Mouse (Mus musculus): ENCODE data around the gene Caprin1. TPM values are rescaled to one million over a fixed set of nuclear protein-coding genes. Genes with fewer than 3 reads are reported as not detected.

The Caprin1 gene
- total and polyA plus RNA-seq, 3 experiments = 56.1 to 204 (median 190) TPM

GRCm38 (mm10) chr2:103747891-103748290 is 49.6 kb downstream of the Caprin1 start:
- no peaks in the 10 kb centered on the region for H3K36me3 ChIP-seq (ENCODE audit: control insufficient read depth, insufficient read depth, low read length)
- TF ChIP-seq EP300 (IDR thresholded peaks at IDR 0.05; ENCODE audit: insufficient read depth, low read depth, low read length) = no peak
- TF ChIP-seq POLR2A (IDR thresholded peaks at IDR 0.05; ENCODE audit: insufficient read depth, low read depth, low read length) = no peak
- TF ChIP-seq CTCF (IDR thresholded peaks at IDR 0.05) = no peak
- H3K79me2 ChIP-seq (replicated peaks; ENCODE audit: control insufficient read depth, insufficient read depth, low read length) = no peaks in the 10 kb centered on the region
- H3K9ac ChIP-seq (ENCODE audit: low read depth, low read length) = no peak overlapping the region
- H3K27ac ChIP-seq = no peak overlapping the region
- no peaks in the 10 kb centered on the region for H3K27me3 ChIP-seq (ENCODE audit: control insufficient read depth, insufficient read depth, low read length)
- no peak for DNase-seq
- intact Hi-C loops (cut with DNase I) = loop anchor here (10.0 kb wide), 1 partner anchor 293 kb away; no protein-coding TSS in a partner anchor
- no peaks in the 10 kb centered on the region for H3K4me1 ChIP-seq (ENCODE audit: control insufficient read depth, insufficient read depth, low read length)
- WGBS = 90% methylated on average over 9 of the region's 9 CpGs
- no peak overlapping the region for H3K4me3 ChIP-seq

DNA sequence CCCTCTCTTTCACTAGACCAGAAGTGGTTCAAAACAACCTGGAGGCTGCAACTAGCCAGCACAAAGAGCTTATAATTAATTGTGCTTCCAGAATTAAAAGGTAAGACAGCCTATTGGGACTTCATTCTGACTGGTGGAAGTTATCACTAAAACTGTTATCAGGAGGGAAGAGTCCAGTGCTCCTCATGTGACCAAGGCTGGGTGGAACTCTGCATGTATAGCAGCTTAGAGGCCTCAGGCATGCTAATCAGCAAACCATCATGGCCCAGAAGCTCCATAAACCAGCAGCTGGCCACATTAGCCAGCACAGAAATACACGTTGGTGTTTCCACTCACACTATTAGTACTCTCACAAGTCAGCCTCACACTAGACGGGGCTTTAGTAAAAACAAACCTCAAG is 50.7 kb downstream of the Caprin1 start:
- TF ChIP-seq CTCF (IDR thresholded peaks at IDR 0.05) (no peak), EP300 (IDR thresholded peaks at IDR 0.05; ENCODE audit: insufficient read depth, low read depth, low read length) (no peak), POLR2A (IDR thresholded peaks at IDR 0.05; ENCODE audit: insufficient read depth, low read depth, low read length) (no peak)
- Histone ChIP-seq H3K4me1 (ENCODE audit: control insufficient read depth, insufficient read depth, low read length) (no peaks in the 10 kb centered on the region), H3K27me3 (ENCODE audit: control insufficient read depth, insufficient read depth, low read length) (no peaks in the 10 kb centered on the region), H3K27ac (no peak overlapping the region), H3K79me2 (replicated peaks; ENCODE audit: control insufficient read depth, insufficient read depth, low read length) (no peaks in the 10 kb centered on the region), H3K9ac (ENCODE audit: low read depth, low read length) (no peak overlapping the region), H3K4me3 (no peak overlapping the region), H3K36me3 (ENCODE audit: control insufficient read depth, insufficient read depth, low read length) (no peaks in the 10 kb centered on the region)
- no peak for DNase-seq
- intact Hi-C loops (cut with DNase I) = loop anchor here (10.0 kb wide), 1 partner anchor 292 kb away; no protein-coding TSS in a partner anchor
- 86% methylated on average over 2 of the region's 2 CpGs for WGBS

GRCm38 (mm10) chr2:103746096-103746495 is 51.4 kb downstream of the Caprin1 start:
- Histone ChIP-seq H3K4me1 (ENCODE audit: control insufficient read depth, insufficient read depth, low read length) (no peaks in the 10 kb centered on the region), H3K27me3 (ENCODE audit: control insufficient read depth, insufficient read depth, low read length) (no peaks in the 10 kb centered on the region), H3K9ac (ENCODE audit: low read depth, low read length) (no peak overlapping the region), H3K4me3 (no peak overlapping the region), H3K27ac (no peak overlapping the region), H3K36me3 (ENCODE audit: control insufficient read depth, insufficient read depth, low read length) (no peaks in the 10 kb centered on the region), H3K79me2 (replicated peaks; ENCODE audit: control insufficient read depth, insufficient read depth, low read length) (no peaks in the 10 kb centered on the region)
- TF ChIP-seq EP300 (IDR thresholded peaks at IDR 0.05; ENCODE audit: insufficient read depth, low read depth, low read length) = no peak
- no peak for TF ChIP-seq POLR2A (IDR thresholded peaks at IDR 0.05; ENCODE audit: insufficient read depth, low read depth, low read length)
- TF ChIP-seq CTCF (IDR thresholded peaks at IDR 0.05) = no peak
- intact Hi-C loops (cut with DNase I) = loop anchor here (10.0 kb wide), 1 partner anchor 291 kb away; no protein-coding TSS in a partner anchor
- DNase-seq = no peak
- WGBS = 55% methylated on average over 2 of the region's 2 CpGs

GRCm38 (mm10) chr2:103745481-103745880 is 52.0 kb downstream of the Caprin1 start:
- intact Hi-C loops (cut with DNase I) = loop anchor here (10.0 kb wide), 1 partner anchor 291 kb away; no protein-coding TSS in a partner anchor
- Histone ChIP-seq H3K27me3 (ENCODE audit: control insufficient read depth, insufficient read depth, low read length) (no peaks in the 10 kb centered on the region), H3K36me3 (ENCODE audit: control insufficient read depth, insufficient read depth, low read length) (no peaks in the 10 kb centered on the region), H3K4me1 (ENCODE audit: control insufficient read depth, insufficient read depth, low read length) (no peaks in the 10 kb centered on the region), H3K4me3 (no peak overlapping the region), H3K79me2 (replicated peaks; ENCODE audit: control insufficient read depth, insufficient read depth, low read length) (no peaks in the 10 kb centered on the region), H3K27ac (no peak overlapping the region), H3K9ac (ENCODE audit: low read depth, low read length) (no peak overlapping the region)
- WGBS = 69% methylated on average over 5 of the region's 5 CpGs
- no peak for DNase-seq
- TF ChIP-seq CTCF (IDR thresholded peaks at IDR 0.05) (no peak), EP300 (IDR thresholded peaks at IDR 0.05; ENCODE audit: insufficient read depth, low read depth, low read length) (no peak), POLR2A (IDR thresholded peaks at IDR 0.05; ENCODE audit: insufficient read depth, low read depth, low read length) (no peak)

DNA sequence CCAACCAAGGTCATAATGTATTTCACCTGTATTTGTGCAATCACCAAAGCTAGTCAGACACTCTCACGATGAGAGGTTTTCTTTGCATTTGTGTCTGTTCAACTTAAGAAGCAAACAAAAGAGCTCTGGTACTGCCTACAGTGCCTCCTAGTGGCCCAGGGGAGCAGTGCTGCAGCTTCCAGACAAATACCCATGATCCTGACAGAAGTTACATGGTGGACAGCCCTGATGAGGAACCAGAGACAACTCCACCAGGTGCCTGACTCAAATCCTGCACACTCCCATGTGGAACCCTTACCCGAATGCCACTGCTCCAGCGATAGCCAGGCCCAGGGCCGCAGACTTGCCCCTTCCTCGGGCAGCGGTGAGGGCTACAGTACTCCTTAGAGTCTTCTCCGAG is 53.5 kb downstream of the Caprin1 start:
- H3K9ac ChIP-seq (ENCODE audit: low read depth, low read length) = no peak overlapping the region
- H3K36me3 ChIP-seq (ENCODE audit: control insufficient read depth, insufficient read depth, low read length) = no peaks in the 10 kb centered on the region
- no peak for TF ChIP-seq EP300 (IDR thresholded peaks at IDR 0.05; ENCODE audit: insufficient read depth, low read depth, low read length)
- peak; percentile 86 for TF ChIP-seq CTCF (IDR thresholded peaks at IDR 0.05)
- 80% methylated on average over 7 of the region's 7 CpGs for WGBS
- no peaks in the 10 kb centered on the region for H3K79me2 ChIP-seq (replicated peaks; ENCODE audit: control insufficient read depth, insufficient read depth, low read length)
- peak; percentile 41 to 59 for DNase-seq
- no peak overlapping the region for H3K27ac ChIP-seq
- intact Hi-C loops (cut with DNase I) = loop anchor here (1.0 to 10.0 kb wide), 3 partner anchors 123 to 289 kb away; no protein-coding TSS in a partner anchor
- H3K4me1 ChIP-seq (ENCODE audit: control insufficient read depth, insufficient read depth, low read length) = no peaks in the 10 kb centered on the region
- no peak overlapping the region for H3K4me3 ChIP-seq
- no peaks in the 10 kb centered on the region for H3K27me3 ChIP-seq (ENCODE audit: control insufficient read depth, insufficient read depth, low read length)

- H3K4me1 ChIP-seq (ENCODE audit: control insufficient read depth, insufficient read depth, low read length) = no peaks in the 10 kb centered on the region
- no peaks in the 10 kb centered on the region for H3K27me3 ChIP-seq (ENCODE audit: control insufficient read depth, insufficient read depth, low read length)
- no peaks in the 10 kb centered on the region for H3K79me2 ChIP-seq (replicated peaks; ENCODE audit: control insufficient read depth, insufficient read depth, low read length)
- no peak overlapping the region for H3K9ac ChIP-seq (ENCODE audit: low read depth, low read length)
- 67% methylated on average over 2 of the region's 2 CpGs for WGBS
- no peak overlapping the region for H3K4me3 ChIP-seq
- H3K27ac ChIP-seq = no peak overlapping the region
- no peaks in the 10 kb centered on the region for H3K36me3 ChIP-seq (ENCODE audit: control insufficient read depth, insufficient read depth, low read length)
- intact Hi-C loops (cut with DNase I) = loop anchor here (5.0 to 10.0 kb wide), 2 partner anchors 124 to 289 kb away; no protein-coding TSS in a partner anchor
- TF ChIP-seq EP300 (IDR thresholded peaks at IDR 0.05; ENCODE audit: insufficient read depth, low read depth, low read length) (0 out of 2 replicates have a peak, but pooled peaks have one; percentile 10), POLR2A (IDR thresholded peaks at IDR 0.05; ENCODE audit: insufficient read depth, low read depth, low read length) (no peak), CTCF (IDR thresholded peaks at IDR 0.05) (no peak)
- DNase-seq = peak; percentile 37 to 70
These were observed 53.9 kb downstream of the Caprin1 start for GRCm38 (mm10) chr2:103743536-103743935.

Measured in heart, adult 2 months (tissue).